Mouse (Mus musculus) CD4-positive naive resting alpha-beta T cell, adult 57 days (primary cell): ENCODE data around the gene Spaca1. TPM values are rescaled to one million over a fixed set of nuclear protein-coding genes. Genes with fewer than 3 reads are reported as not detected.

Experiments used
- total RNA-seq: library from RNA; stranded (reverse); gene quantifications from one replicate; pipeline ENCODE4 v1.2.4, GENCODE M21; 2023

The Spaca1 gene
- total RNA-seq: 1.2 TPM

DNA sequence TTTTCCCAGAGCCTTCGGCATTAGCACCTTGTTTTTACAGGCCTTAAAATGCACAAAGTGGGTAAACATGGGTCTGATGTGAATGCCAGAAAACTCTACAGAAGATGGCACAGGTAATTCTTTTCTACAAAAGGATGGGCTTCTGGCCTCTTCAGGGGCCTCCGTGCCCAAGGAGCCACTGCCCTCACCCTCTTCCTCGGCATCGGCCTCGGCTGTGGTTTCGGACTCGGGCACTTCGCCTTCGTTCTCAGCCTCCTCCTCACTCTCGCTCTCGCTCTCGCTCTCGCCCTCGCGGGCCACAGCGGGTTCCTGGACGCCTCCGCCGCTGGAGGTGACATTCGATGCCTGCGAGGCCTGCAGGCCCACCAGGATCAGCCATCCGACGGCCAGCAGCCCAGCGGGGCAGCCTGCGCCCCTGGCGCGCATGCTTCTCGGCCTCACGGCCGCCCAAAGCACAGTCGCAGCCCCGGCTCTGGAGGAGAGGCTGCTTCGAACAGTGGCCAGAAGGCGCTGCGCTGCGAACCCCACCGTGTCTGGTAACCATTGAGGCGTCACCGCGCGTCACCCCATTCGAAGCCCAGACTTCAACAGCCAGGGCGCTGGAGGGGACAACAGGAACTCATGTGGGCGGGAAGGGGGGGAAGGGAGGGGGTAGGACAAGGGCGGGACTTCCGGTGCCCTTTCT is at the start of gene Spaca1:
Gene Spaca1, minus strand, starts transcription at position 621 of the 685 bp plus-strand sequence.

Other genes starting within 250 kb of the Spaca1 start
- not detected for gene Cnr1, start 125.6 kb downstream of the Spaca1 start, total RNA-seq